Mouse (Mus musculus): ENCODE measurements around the gene Hmgn2.

GRCm38 (mm10) chr4:134011450-134012414 is 43.3 kb upstream of the Hmgn2 start:
- TF ChIP-seq CTCF (IDR thresholded peaks at IDR 0.05; ENCODE audit: low read depth) (no peak), EP300 (IDR thresholded peaks at IDR 0.05; ENCODE audit: low read depth) (no peak)
